Mouse (Mus musculus): ENCODE results near the gene Cldn11. TPM values are rescaled to one million over a fixed set of nuclear protein-coding genes. Genes with fewer than 3 reads are reported as not detected.
"Not testable (repeated sequence)": the region's sequence is repeated elsewhere in the genome, so short reads cannot be mapped to it uniquely, and the experiment has no call there.

Cldn11 gene
- total and polyA plus RNA-seq, 2 experiments from 2014 or later = 71.0 to 80.1 TPM

DNA sequence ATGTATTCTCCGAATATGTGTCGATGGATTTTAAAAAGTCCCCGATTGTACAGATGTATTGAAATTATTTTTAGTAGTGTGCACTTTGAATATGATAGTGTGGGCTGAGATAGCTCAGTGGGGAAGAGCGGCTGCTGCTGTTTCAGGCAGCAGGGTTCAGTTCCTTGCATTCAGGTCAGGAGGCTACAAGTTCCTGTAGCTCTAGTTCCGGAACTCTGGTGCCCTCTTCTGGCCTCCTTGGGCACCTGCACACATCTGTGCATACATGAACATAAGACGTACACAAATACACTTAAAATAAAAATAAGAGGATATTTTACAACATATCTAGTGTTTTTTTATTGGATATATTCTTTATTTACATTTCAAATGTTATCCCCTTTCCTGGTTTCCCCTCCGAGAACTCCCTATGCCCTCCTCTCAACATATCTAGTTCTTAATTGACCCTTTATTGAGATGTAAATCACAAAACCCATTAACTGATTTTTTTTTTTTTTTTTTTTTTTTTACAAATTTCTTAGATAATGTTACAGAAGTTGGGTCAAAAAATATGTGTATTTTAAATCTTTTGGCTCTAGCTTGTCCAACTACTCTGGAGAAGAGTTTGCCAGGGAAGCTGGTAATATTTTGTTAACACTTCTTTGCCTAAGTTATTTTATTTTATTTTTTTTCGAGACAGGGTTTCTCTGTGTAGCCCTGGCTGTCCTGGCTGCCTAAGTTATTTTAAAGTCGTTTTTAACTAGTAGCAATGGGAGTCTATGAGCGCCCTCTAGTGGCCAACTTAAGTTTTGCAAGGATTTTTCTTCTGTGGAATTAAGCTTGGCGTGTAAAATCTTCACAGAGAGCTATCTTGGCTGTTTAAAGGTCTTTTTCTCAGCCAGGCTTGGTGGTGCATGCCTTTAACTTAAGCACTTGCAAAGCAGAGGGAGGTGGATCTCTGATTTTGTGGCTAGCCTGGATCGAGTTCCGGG, 11.0 kb upstream of the Cldn11 start:
- ATAC-seq = peak; percentile 21; the same call in 1 of the 2 replicates
- H3K4me2 ChIP-seq (ENCODE audit: low read depth, low read length) = no peak overlapping the region
- no peaks in the 10 kb centered on the region for H3K36me3 ChIP-seq (ENCODE audit: insufficient read depth, low read length)
- peak; percentile 88 for DNase-seq (ENCODE audit: low spot score)
- no peak overlapping the region for H3K27ac ChIP-seq
- H3K4me1 ChIP-seq (ENCODE audit: insufficient read depth, low read length) = no peaks in the 10 kb centered on the region
- H3K9me3 ChIP-seq (ENCODE audit: low read length) = no peaks in the 10 kb centered on the region
- TF ChIP-seq CTCF (IDR thresholded peaks at IDR 0.05; ENCODE audit: low read depth) = peak; percentile 79
- no peak overlapping the region for H3K4me3 ChIP-seq (ENCODE audit: low read length)
- H3K27me3 ChIP-seq (ENCODE audit: insufficient read depth, low read length) = no peaks in the 10 kb centered on the region
- 58% methylated on average over 13 of the region's 13 CpGs for WGBS
- no peak overlapping the region for H3K9ac ChIP-seq (replicated peaks; ENCODE audit: low read length)

DNA sequence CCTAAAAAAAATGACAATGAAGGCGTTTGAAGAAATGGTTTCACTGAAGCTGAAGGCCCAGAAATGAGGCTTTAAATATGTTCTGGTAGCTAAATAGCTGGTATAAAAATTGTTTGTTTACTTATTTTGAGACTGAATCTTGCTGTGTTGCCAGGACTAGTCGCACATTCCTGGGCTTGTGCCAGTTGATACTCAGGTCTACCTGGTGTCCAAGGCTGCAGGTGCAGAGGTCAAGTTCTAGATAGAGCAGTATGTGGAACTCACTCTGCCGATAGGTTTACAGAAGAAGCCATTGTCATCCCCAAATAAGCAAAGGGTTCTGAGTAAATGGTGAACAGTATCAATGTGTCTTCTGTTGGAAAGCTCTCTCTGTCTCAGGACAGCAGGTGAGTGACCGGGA, 8.1 kb upstream of the Cldn11 start:
- TF ChIP-seq CTCF (IDR thresholded peaks at IDR 0.05; ENCODE audit: low read depth) = no peak
- 0 out of 2 replicates have a peak, but pooled peaks cover 4% of the 10 kb centered on the region for H3K27me3 ChIP-seq (ENCODE audit: insufficient read depth, low read length)
- ATAC-seq (no peak), DNase-seq (ENCODE audit: low spot score) (no peak)
- no peak overlapping the region for H3K27ac ChIP-seq
- no peak overlapping the region for H3K4me3 ChIP-seq (ENCODE audit: low read length)
- no peak overlapping the region for H3K4me2 ChIP-seq (ENCODE audit: low read depth, low read length)
- no peak overlapping the region for H3K9ac ChIP-seq (replicated peaks; ENCODE audit: low read length)
- H3K36me3 ChIP-seq (ENCODE audit: insufficient read depth, low read length) = no peaks in the 10 kb centered on the region
- no peaks in the 10 kb centered on the region for H3K9me3 ChIP-seq (ENCODE audit: low read length)
- H3K4me1 ChIP-seq (ENCODE audit: insufficient read depth, low read length) = no peaks in the 10 kb centered on the region
- WGBS = 89% methylated on average over 4 of the region's 4 CpGs

DNA sequence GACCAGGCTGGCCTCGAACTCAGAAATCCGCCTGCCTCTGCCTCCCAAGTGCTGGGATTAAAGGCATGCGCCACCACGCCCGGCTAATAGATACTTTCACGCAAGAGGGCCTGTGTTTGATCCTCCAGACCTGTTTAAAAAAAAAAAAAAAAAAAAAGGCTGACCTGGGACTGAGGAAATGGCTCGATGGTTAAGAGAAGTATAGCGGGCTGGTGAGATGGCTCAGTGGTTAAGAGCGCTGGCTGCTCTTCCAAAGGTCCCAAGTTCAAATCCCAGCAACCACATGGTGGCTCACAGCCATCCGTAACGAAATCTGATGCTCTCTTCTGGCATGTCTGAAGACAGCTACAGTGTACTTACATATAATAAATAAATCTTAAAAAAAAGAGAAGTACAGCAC, 4.5 kb upstream of the Cldn11 start:
- not testable (repeated sequence) for H3K4me1 ChIP-seq (ENCODE audit: insufficient read depth, low read length); H3K27ac ChIP-seq; ATAC-seq; H3K36me3 ChIP-seq (ENCODE audit: insufficient read depth, low read length); H3K4me3 ChIP-seq (ENCODE audit: low read length); H3K27me3 ChIP-seq (ENCODE audit: insufficient read depth, low read length); H3K9me3 ChIP-seq (ENCODE audit: low read length); DNase-seq (ENCODE audit: low spot score); H3K9ac ChIP-seq (replicated peaks; ENCODE audit: low read length)
- peak overlapping the region; percentile 28; the same call in 1 of the 2 replicates for H3K4me2 ChIP-seq (ENCODE audit: low read depth, low read length)
- WGBS = 90% methylated on average over 11 of the region's 11 CpGs

DNA sequence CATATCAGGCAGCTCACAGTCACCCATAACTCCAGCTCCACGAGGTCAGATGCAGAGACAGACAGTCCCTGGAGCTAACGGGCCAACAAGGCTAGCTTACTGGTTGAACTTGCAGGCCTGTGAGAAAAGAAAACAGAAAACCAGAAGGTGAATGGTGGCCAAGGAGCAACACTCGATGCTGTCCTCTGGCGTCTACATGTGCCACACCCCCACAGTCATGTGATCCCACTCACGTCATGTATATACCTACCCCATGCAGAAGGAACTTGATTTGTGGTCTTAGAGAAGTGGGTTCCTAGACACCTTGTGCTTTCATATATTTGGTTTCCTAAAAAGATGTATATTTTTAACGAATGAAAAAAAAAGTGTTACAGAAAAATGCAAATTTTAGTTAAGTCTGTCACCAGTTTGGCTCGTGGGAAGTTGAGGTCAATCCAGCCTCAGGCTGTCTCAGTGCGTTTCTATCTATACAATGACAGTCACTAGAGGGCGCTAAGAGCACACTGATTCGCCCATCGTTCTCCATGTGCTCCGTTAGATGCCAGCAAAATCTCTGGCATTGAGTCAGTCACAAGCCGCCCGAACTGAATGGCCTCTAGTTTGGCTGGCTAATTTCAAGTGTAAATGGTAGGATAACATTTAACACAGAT, 4.0 kb upstream of the Cldn11 start:
- Histone ChIP-seq H3K4me3 (ENCODE audit: low read length) (no peak overlapping the region), H3K27me3 (ENCODE audit: insufficient read depth, low read length) (0 out of 2 replicates have a peak, but pooled peaks cover 8% of the 10 kb centered on the region), H3K4me1 (ENCODE audit: insufficient read depth, low read length) (0 out of 2 replicates have a peak, but pooled peaks cover 3% of the 10 kb centered on the region), H3K9me3 (ENCODE audit: low read length) (no peaks in the 10 kb centered on the region), H3K27ac (no peak overlapping the region), H3K36me3 (ENCODE audit: insufficient read depth, low read length) (no peaks in the 10 kb centered on the region), H3K4me2 (ENCODE audit: low read depth, low read length) (peak overlapping the region; percentile 28; the same call in 1 of the 2 replicates), H3K9ac (replicated peaks; ENCODE audit: low read length) (no peak overlapping the region)
- DNase-seq (ENCODE audit: low spot score) (peak; percentile 96), ATAC-seq (peak; percentile 87)
- 12% methylated on average over 14 of the region's 14 CpGs for WGBS
- peak; percentile 93 for TF ChIP-seq CTCF (IDR thresholded peaks at IDR 0.05; ENCODE audit: low read depth)

DNA sequence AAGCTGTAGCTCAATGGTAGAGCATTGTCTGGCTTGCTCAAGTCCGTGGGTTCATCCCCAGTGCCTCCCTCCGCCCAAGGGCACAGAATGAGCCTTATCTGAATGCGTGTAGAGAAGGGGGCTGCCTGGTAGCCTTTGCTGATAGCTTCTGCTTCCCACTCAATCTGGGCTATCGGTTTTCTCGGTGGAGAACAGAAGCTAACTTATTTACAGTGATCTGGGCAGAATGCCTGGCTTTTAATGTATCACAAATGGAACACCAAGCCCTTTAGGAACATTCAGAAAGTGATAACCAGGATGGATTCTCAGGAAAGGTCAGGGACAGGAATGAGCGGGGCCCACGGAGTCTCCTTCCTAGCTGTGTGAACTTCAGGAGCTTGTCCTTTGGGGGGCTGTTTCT, 1.1 kb upstream of the Cldn11 start:
- Histone ChIP-seq H3K4me2 (ENCODE audit: low read depth, low read length) (no peak overlapping the region), H3K27ac (no peak overlapping the region), H3K27me3 (ENCODE audit: insufficient read depth, low read length) (0 out of 2 replicates have a peak, but pooled peaks cover 8% of the 10 kb centered on the region), H3K4me3 (ENCODE audit: low read length) (no peak overlapping the region), H3K4me1 (ENCODE audit: insufficient read depth, low read length) (peaks cover 3% of the 10 kb centered on the region; the same call in 1 of the 2 replicates), H3K9ac (replicated peaks; ENCODE audit: low read length) (no peak overlapping the region), H3K36me3 (ENCODE audit: insufficient read depth, low read length) (no peaks in the 10 kb centered on the region), H3K9me3 (ENCODE audit: low read length) (no peaks in the 10 kb centered on the region)
- no peak for TF ChIP-seq CTCF (IDR thresholded peaks at IDR 0.05; ENCODE audit: low read depth)
- WGBS = 80% methylated on average over 7 of the region's 7 CpGs
- no peak for ATAC-seq
- no peak for DNase-seq (ENCODE audit: low spot score)

DNA sequence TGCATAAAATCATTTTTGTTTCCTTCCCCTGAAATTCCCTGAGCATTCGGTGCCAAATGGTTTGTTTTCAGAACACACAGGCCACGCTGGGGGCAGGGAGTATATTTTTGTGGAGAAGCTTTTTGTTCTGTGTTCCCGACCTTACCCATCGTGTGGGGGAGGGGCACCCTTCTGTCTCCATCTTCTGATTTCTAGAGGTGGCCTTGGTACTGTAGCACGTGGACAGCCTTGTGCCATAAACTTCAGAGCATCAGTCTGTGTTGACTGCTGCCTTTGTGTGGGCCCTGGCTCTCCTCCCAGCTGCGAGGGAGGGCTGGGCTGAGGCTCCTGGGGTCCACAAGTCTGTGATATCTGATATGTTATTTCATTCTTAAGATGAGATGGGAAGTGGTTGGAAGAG, 2.4 kb downstream of the Cldn11 start:
- H3K9me3 ChIP-seq (ENCODE audit: low read length) = no peaks in the 10 kb centered on the region
- WGBS = 57% methylated on average over 6 of the region's 6 CpGs
- DNase-seq (ENCODE audit: low spot score) = no peak

More for the DNA sequence above, 2.4 kb downstream of the Cldn11 start:
- ATAC-seq = no peak
- peaks cover 6% of the 10 kb centered on the region; the same call in 1 of the 2 replicates for H3K4me1 ChIP-seq (ENCODE audit: insufficient read depth, low read length)
- no peak overlapping the region for H3K4me3 ChIP-seq (ENCODE audit: low read length)
- no peak overlapping the region for H3K27ac ChIP-seq
- TF ChIP-seq CTCF (IDR thresholded peaks at IDR 0.05; ENCODE audit: low read depth) = no peak
- no peak overlapping the region for H3K4me2 ChIP-seq (ENCODE audit: low read depth, low read length)
- no peak overlapping the region for H3K9ac ChIP-seq (replicated peaks; ENCODE audit: low read length)
- no peaks in the 10 kb centered on the region for H3K36me3 ChIP-seq (ENCODE audit: insufficient read depth, low read length)
- 0 out of 2 replicates have a peak, but pooled peaks cover 4% of the 10 kb centered on the region for H3K27me3 ChIP-seq (ENCODE audit: insufficient read depth, low read length)

Data from hindbrain, postnatal 0 days (tissue).